Mouse (Mus musculus) gastrocnemius, postnatal 10 days (tissue): ENCODE results near the gene Usp22. TPM values are rescaled to one million over a fixed set of nuclear protein-coding genes. Genes with fewer than 3 reads are reported as not detected.
"Not testable (repeated sequence)": the region's sequence is repeated elsewhere in the genome, so short reads cannot be mapped to it uniquely, and the experiment has no call there.

Experiments used
- DNase-seq: peaks from one replicate; pipeline ENCODE4 v3.0.0; 2021; ENCODE audit warnings: mixed read lengths
- total RNA-seq, 2 experiments: library from RNA; stranded (reverse); gene quantifications; 2 replicates each; pipeline ENCODE4 v1.2.3; 2021

The Usp22 gene
- total RNA-seq, 2 experiments from 2014 or later: 28.1 to 39.3 TPM

- DNase-seq: no peak
Measured at GRCm38 (mm10) chr11:61143564-61144469, 31.0 kb downstream of the Usp22 start.

- DNase-seq: no peak
Measured at GRCm38 (mm10) chr11:61142941-61143530, 31.8 kb downstream of the Usp22 start.

- no peak for DNase-seq
Measured at GRCm38 (mm10) chr11:61142262-61142661, 32.6 kb downstream of the Usp22 start.

- DNase-seq: no peak
Measured at GRCm38 (mm10) chr11:61141693-61142092, 33.2 kb downstream of the Usp22 start.

- DNase-seq: no peak
Measured at GRCm38 (mm10) chr11:61132943-61133342, 41.9 kb downstream of the Usp22 start.

GRCm38 (mm10) chr11:61130646-61131045 lies 44.2 kb downstream of the Usp22 start:
- not testable (repeated sequence) for DNase-seq

GRCm38 (mm10) chr11:61129305-61129704 lies 45.5 kb downstream of the Usp22 start:
- DNase-seq: no peak

- DNase-seq: no peak
Measured at GRCm38 (mm10) chr11:61127421-61128055, 47.3 kb downstream of the Usp22 start.

GRCm38 (mm10) chr11:61126606-61127355 lies 48.1 kb downstream of the Usp22 start, which contains the start of gene Tnfrsf13b:
TSS of gene Tnfrsf13b (plus strand) at chr11:61126755.
- DNase-seq: no peak

- DNase-seq: no peak
Measured at GRCm38 (mm10) chr11:61125970-61126369, 48.9 kb downstream of the Usp22 start.

GRCm38 (mm10) chr11:61123886-61124285 lies 51.0 kb downstream of the Usp22 start:
- no peak for DNase-seq

- DNase-seq: no peak
Measured at GRCm38 (mm10) chr11:61122769-61123288, 52.0 kb downstream of the Usp22 start.

GRCm38 (mm10) chr11:61122283-61122768 lies 52.5 kb downstream of the Usp22 start:
- no peak for DNase-seq

GRCm38 (mm10) chr11:61119996-61120583 lies 54.8 kb downstream of the Usp22 start:
- DNase-seq: no peak

- no peak for DNase-seq
Measured at GRCm38 (mm10) chr11:61116226-61116625, 58.6 kb downstream of the Usp22 start.

GRCm38 (mm10) chr11:61112323-61112995 lies 62.4 kb downstream of the Usp22 start:
- no peak for DNase-seq

GRCm38 (mm10) chr11:61111472-61111871 lies 63.4 kb downstream of the Usp22 start:
- DNase-seq: no peak

- no peak for DNase-seq
Measured at GRCm38 (mm10) chr11:61110928-61111327, 63.9 kb downstream of the Usp22 start.

- DNase-seq: no peak
Measured at GRCm38 (mm10) chr11:61110113-61110512, 64.7 kb downstream of the Usp22 start.

GRCm38 (mm10) chr11:61109707-61110106 lies 65.1 kb downstream of the Usp22 start:
- DNase-seq: no peak

- DNase-seq: no peak
Measured at GRCm38 (mm10) chr11:61108911-61109361, 65.9 kb downstream of the Usp22 start.
